Mouse (Mus musculus): ENCODE data around the gene Lca5l. TPM values are rescaled to one million over a fixed set of nuclear protein-coding genes. Genes with fewer than 3 reads are reported as not detected.

Gene Lca5l
- total and polyA plus RNA-seq, 3 experiments, result 0.12 to 0.24 TPM; not detected in 1

GRCm38 (mm10) chr16:96127657-96128344, 64.3 kb downstream of the Lca5l start, which contains the start of gene Hmgn1 (continued):
- no peak; the same call in 1 of the 2 replicates for TF ChIP-seq KAT2A (conservative IDR thresholded peaks at IDR 0.05; ENCODE audit: low read depth, low read length)
- TF ChIP-seq EP300 (IDR thresholded peaks at IDR 0.05; ENCODE audit: low read depth in 1 of 2, low read length in 2 of 2), result no peak; a peak in 1 of 4 replicates
- no peak for TF ChIP-seq TBP (IDR thresholded peaks at IDR 0.05; ENCODE audit: low read depth, low read length)

DNA sequence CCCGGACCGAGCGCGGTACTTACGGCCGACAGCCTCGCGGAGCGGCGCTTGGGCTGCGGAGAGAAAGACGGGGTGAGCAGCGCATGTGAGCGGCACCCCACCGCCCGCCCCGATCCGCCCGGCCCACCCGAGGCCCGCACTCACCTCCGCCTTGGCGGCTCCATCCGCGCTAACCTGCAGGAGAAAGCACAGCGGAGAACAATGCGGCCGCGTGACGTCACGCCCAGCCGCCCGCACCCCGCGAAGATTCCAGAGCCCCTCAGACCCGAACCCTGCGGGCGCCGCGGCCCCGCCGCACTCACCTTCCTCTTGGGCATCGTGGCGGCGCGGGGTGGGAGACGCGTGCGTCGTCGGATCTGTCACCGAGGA, 64.8 kb downstream of the Lca5l start:
- no peak for DNase-seq (ENCODE audit: low read depth, low spot score)
- peak overlapping the region; percentile 68 for H3K27ac ChIP-seq (ENCODE audit: control insufficient read depth, low read depth, low read length)

DNA sequence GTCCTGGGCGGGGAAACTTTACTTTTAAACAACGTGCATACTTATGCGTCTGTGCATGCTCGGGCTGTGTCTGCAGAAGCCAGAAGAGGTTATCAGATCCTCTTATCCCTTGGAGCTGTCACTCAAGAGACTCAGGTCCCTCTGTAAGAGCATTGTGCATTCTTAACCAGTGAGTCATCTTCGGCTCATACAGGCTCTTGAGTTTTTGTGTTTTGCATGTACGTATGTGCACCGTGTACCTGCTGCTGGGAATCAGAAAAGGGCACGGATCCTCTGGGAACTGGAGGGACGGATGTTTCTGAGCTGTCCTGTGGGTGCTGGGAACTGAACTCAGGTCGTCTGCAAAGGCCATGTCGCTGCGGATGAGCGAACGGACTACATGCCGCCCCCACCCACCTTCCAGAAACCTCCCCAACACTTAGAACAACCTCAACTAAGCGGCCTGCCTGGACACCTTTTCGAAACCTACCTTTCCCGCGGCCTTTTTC, 65.3 kb downstream of the Lca5l start:
- TF ChIP-seq SIN3A (IDR thresholded peaks at IDR 0.05; ENCODE audit: low read length) (peak; percentile 62), GATA1 (IDR thresholded peaks at IDR 0.05; ENCODE audit: low read depth, low read length) (peak; percentile 89), KAT2A (conservative IDR thresholded peaks at IDR 0.05; ENCODE audit: low read depth, low read length) (0 out of 2 replicates have a peak, but pooled peaks have one; percentile 19), ELF1 (IDR thresholded peaks at IDR 0.05; ENCODE audit: low read depth, low read length) (no peak), SMC3 (IDR thresholded peaks at IDR 0.05; ENCODE audit: low read depth, low read length) (no peak), MXI1 (IDR thresholded peaks at IDR 0.05; ENCODE audit: low read depth, low read length) (peak; percentile 74), HCFC1 (IDR thresholded peaks at IDR 0.05; ENCODE audit: low read depth, low read length) (peak; percentile 41), POLR2A (IDR thresholded peaks at IDR 0.05; ENCODE audit: control insufficient read depth in 1 of 2, insufficient read depth in 1 of 2, low read depth in 1 of 2, low read length in 2 of 2, poor library complexity in 1 of 2) (0 out of 4 replicates have a peak, but pooled peaks of 1 of the 2 experiments have one; percentile 12), MYC (IDR thresholded peaks at IDR 0.05; ENCODE audit: low read depth, low read length) (peak; percentile 63; the same call in 1 of the 2 replicates), CHD1 (IDR thresholded peaks at IDR 0.05; ENCODE audit: low read depth, low read length) (no peak), EP300 (IDR thresholded peaks at IDR 0.05; ENCODE audit: low read depth in 1 of 2, low read length in 2 of 2) (0 out of 4 replicates have a peak, but pooled peaks of 1 of the 2 experiments have one; percentile 12), NRF1 (IDR thresholded peaks at IDR 0.05; ENCODE audit: insufficient read depth, low read depth, low read length, poor library complexity, severe bottlenecking) (peak; percentile 53; the same call in 1 of the 2 replicates), ETS1 (IDR thresholded peaks at IDR 0.05; ENCODE audit: low read depth, low read length) (peak; percentile 70)
- H3K27ac ChIP-seq (ENCODE audit: control insufficient read depth, low read depth, low read length), result peak overlapping the region; percentile 68
- no peaks in the 10 kb centered on the region for H3K27me3 ChIP-seq (ENCODE audit: control insufficient read depth in 1 of 2, insufficient read depth in 2 of 2, low read length in 2 of 2)
- peaks cover 12 to 13% of the 10 kb centered on the region in 2 experiments for H3K36me3 ChIP-seq (ENCODE audit: control insufficient read depth in 1 of 2, insufficient read depth in 2 of 2, low read length in 2 of 2)
- H3K79me2 ChIP-seq (ENCODE audit: control insufficient read depth, insufficient read depth, low read length, poor library complexity), result peaks cover 14% of the 10 kb centered on the region
- no peaks in the 10 kb centered on the region for H3K9me3 ChIP-seq (replicated peaks; ENCODE audit: insufficient read depth, low read length)
- H3K4me3 ChIP-seq (ENCODE audit: control insufficient read depth in 1 of 2, insufficient read depth in 1 of 2, low read depth in 2 of 2, low read length in 2 of 2), result peak overlapping the region; percentile 72 to 97
- H3K9ac ChIP-seq (ENCODE audit: control insufficient read depth, low read depth, low read length, poor library complexity, severe bottlenecking), result peak overlapping the region; percentile 86
- peaks cover 0 to 4% of the 10 kb centered on the region in 2 experiments; a peak in 3 of 4 replicates for H3K4me1 ChIP-seq (ENCODE audit: control insufficient read depth in 1 of 2, insufficient read depth in 2 of 2, low read length in 2 of 2)
- DNase-seq (ENCODE audit: low read depth, low spot score), result peak; percentile 69

More for the DNA sequence above, 64.8 kb downstream of the Lca5l start:
- peak overlapping the region; percentile 86 for H3K9ac ChIP-seq (ENCODE audit: control insufficient read depth, low read depth, low read length, poor library complexity, severe bottlenecking)
- peaks cover 14% of the 10 kb centered on the region for H3K79me2 ChIP-seq (ENCODE audit: control insufficient read depth, insufficient read depth, low read length, poor library complexity)
- TF ChIP-seq NELFE (IDR thresholded peaks at IDR 0.05; ENCODE audit: low read depth, low read length) (peak; percentile 51; the same call in 1 of the 2 replicates), ZC3H11A (IDR thresholded peaks at IDR 0.05; ENCODE audit: low read depth, low read length) (no peak)
- no peaks in the 10 kb centered on the region for H3K9me3 ChIP-seq (replicated peaks; ENCODE audit: insufficient read depth, low read length)
- peaks cover 12 to 13% of the 10 kb centered on the region in 2 experiments for H3K36me3 ChIP-seq (ENCODE audit: control insufficient read depth in 1 of 2, insufficient read depth in 2 of 2, low read length in 2 of 2)
- H3K4me1 ChIP-seq (ENCODE audit: control insufficient read depth in 1 of 2, insufficient read depth in 2 of 2, low read length in 2 of 2), result peaks cover 0 to 4% of the 10 kb centered on the region in 2 experiments; a peak in 3 of 4 replicates
- peak overlapping the region; percentile 72 to 97 for H3K4me3 ChIP-seq (ENCODE audit: control insufficient read depth in 1 of 2, insufficient read depth in 1 of 2, low read depth in 2 of 2, low read length in 2 of 2)
- H3K27me3 ChIP-seq (ENCODE audit: control insufficient read depth in 1 of 2, insufficient read depth in 2 of 2, low read length in 2 of 2), result no peaks in the 10 kb centered on the region
